Mouse (Mus musculus) lung, embryonic 15.5 days (tissue): ENCODE results near the gene Zyg11a. TPM values are rescaled to one million over a fixed set of nuclear protein-coding genes. Genes with fewer than 3 reads are reported as not detected.
"Not testable (repeated sequence)": the region's sequence is repeated elsewhere in the genome, so short reads cannot be mapped to it uniquely, and the experiment has no call there.

Experiments used
- ATAC-seq: fragments of 200-750 bp; cut with Nextera tagmentation; 2 replicates; pipeline ENCODE4 v1.8.0; 2017; ENCODE audit warnings: moderate number of reproducible peaks, borderline replicate concordance; ENCODE audit not compliant: low FRiP score, low TSS enrichment; ENCODE audit errors: extremely low read depth
- H3K27ac ChIP-seq: fragments of 300-500 bp; sonication (generic); 2 replicates; pipeline ENCODE4 v1.5.1; 2015; ENCODE audit warnings: moderate library complexity, mild to moderate bottlenecking, inconsistent platforms
- H3K27me3 ChIP-seq: fragments of 300-500 bp; sonication (generic); 2 replicates; pipeline ENCODE4 v1.6.1; 2015; ENCODE audit warnings: inconsistent platforms
- H3K36me3 ChIP-seq: fragments of 300-500 bp; sonication (generic); 2 replicates; pipeline ENCODE4 v1.6.1; 2015; ENCODE audit warnings: inconsistent platforms
- H3K4me1 ChIP-seq: fragments of 300-500 bp; sonication (generic); 2 replicates; pipeline ENCODE4 v1.6.1; 2015; ENCODE audit warnings: inconsistent platforms
- H3K4me2 ChIP-seq: fragments of 300-500 bp; sonication (generic); 2 replicates; pipeline ENCODE4 v1.6.1; 2015; ENCODE audit warnings: inconsistent platforms, mild to moderate bottlenecking, moderate library complexity
- H3K4me3 ChIP-seq: fragments of 300-500 bp; sonication (generic); 2 replicates; pipeline ENCODE4 v1.5.1; 2015; ENCODE audit warnings: mild to moderate bottlenecking, inconsistent platforms
- H3K9ac ChIP-seq: fragments of 300-500 bp; sonication (generic); 2 replicates; pipeline ENCODE4 v1.6.1; 2015; ENCODE audit warnings: inconsistent platforms
- H3K9me3 ChIP-seq: fragments of 300-500 bp; sonication (generic); 2 replicates; pipeline ENCODE4 v1.6.1; 2016; ENCODE audit warnings: inconsistent platforms
- WGBS: fragments of 180-500 bp; shearing (Covaris S2); methylation state at CpG from one replicate; pipeline ENCODE4 v1.1.7; 2015; 5-methylcytosine and 5-hydroxymethylcytosine counted together
- polyA plus RNA-seq: library from polyadenylated mRNA; unstranded; fragments of >200 nt; fragmentation: Nextera tagmentation; extraction: Ambion mirVana; gene quantifications from 2 replicates; pipeline ENCODE4 v1.2.1, GENCODE M21; 2015

Gene Zyg11a
- polyA plus RNA-seq, 1 experiment from 2014 or later: 0.06 TPM

DNA sequence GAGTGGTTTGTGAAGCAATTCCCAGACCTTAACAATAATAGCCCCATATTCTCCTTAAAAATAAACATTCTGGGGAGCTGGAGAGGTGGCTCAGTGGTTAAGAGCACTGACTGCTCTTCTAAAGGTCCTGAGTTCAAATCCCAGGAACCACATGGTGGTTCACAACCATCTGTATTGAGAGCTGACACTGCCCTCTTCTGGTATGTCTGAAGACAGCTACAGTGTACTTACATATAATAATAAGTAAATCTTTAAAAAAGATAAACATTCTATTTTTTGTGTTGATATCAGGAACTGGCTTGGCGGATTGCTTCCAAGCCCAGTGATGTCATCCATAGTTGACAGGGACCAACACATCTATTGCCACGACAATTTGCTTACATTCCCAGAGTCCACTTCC, 74.7 kb downstream of the Zyg11a start:
- H3K9me3 ChIP-seq, ATAC-seq, H3K4me3 ChIP-seq, H3K27ac ChIP-seq, H3K4me1 ChIP-seq, H3K27me3 ChIP-seq, H3K4me2 ChIP-seq, H3K9ac ChIP-seq, H3K36me3 ChIP-seq: not testable (repeated sequence)
- 66% methylated on average over 2 of the region's 2 CpGs for WGBS

DNA sequence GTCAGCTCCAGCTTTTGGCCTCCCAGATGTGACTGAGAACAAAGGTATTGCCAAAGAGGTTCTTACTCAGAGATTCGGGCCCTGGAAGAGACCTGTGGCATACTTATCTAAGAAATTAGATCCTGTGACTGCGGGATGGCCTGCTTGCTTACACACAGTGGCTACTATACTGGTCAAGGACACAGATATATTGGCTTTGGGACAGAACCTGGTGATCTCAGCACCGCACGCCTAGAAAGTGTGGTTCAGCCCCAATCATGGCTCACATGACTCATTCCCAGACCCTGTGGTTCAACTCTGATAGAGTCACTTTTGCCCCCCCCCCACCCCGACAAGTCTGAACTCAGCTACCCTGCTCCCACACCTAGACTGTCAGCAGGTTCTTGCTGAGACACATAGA, 80.9 kb downstream of the Zyg11a start:
- Histone ChIP-seq H3K4me3 (no peak overlapping the region), H3K27me3 (no peaks in the 10 kb centered on the region), H3K4me1 (no peaks in the 10 kb centered on the region), H3K27ac (no peak overlapping the region), H3K36me3 (no peaks in the 10 kb centered on the region), H3K4me2 (no peak overlapping the region), H3K9me3 (no peaks in the 10 kb centered on the region), H3K9ac (no peak overlapping the region)
- WGBS: 83% methylated on average over 5 of the region's 5 CpGs
- ATAC-seq: no peak

Other genes with a start within 250 kb of the Zyg11a start
- 0.10 TPM in 1 of 2 replicates, not detected in the other for gene Slc1a7, start 249.7 kb downstream of the Zyg11a start, polyA plus RNA-seq
- gene Podn, start 121.6 kb downstream of the Zyg11a start, polyA plus RNA-seq: 1.1 and 1.3 TPM in 2 replicates
- gene Scp2, start 73.0 kb downstream of the Zyg11a start, polyA plus RNA-seq: 302 and 311 TPM in 2 replicates
- gene Echdc2, start 52.6 kb downstream of the Zyg11a start, polyA plus RNA-seq: 46.1 and 46.7 TPM in 2 replicates
- gene Zyg11b, start 83.0 kb upstream of the Zyg11a start, polyA plus RNA-seq: 9.5 and 9.9 TPM in 2 replicates
- 45.2 and 47.3 TPM in 2 replicates for gene Coa7, start 110.1 kb upstream of the Zyg11a start, polyA plus RNA-seq
- gene Shisal2a, start 165.3 kb upstream of the Zyg11a start, polyA plus RNA-seq: 0.36 and 0.88 TPM in 2 replicates
- gene Gpx7, start 188.9 kb upstream of the Zyg11a start, polyA plus RNA-seq: 86.3 and 88.2 TPM in 2 replicates
- 60.1 and 60.7 TPM in 2 replicates for gene Tut4, start 241.4 kb upstream of the Zyg11a start, polyA plus RNA-seq